Mouse (Mus musculus): ENCODE results near the gene Gm45062. TPM values are rescaled to one million over a fixed set of nuclear protein-coding genes. Genes with fewer than 3 reads are reported as not detected.

The Gm45062 gene
- polyA plus RNA-seq, 1 experiment from 2014 or later: 14.6 TPM

- H3K9ac ChIP-seq: no peak overlapping the region
- no peaks in the 10 kb centered on the region for H3K9me3 ChIP-seq (replicated peaks)
- H3K4me1 ChIP-seq: no peaks in the 10 kb centered on the region
- no peak overlapping the region for H3K4me3 ChIP-seq
- no peak overlapping the region for H3K4me2 ChIP-seq (replicated peaks)
- ATAC-seq (ENCODE audit: low FRiP score): no peak
- no peak overlapping the region for H3K27ac ChIP-seq
- H3K36me3 ChIP-seq: no peaks in the 10 kb centered on the region
- WGBS: 82% methylated on average over 9 of the region's 9 CpGs
- no peaks in the 10 kb centered on the region for H3K27me3 ChIP-seq
These were observed 173.9 kb downstream of the Gm45062 start for GRCm38 (mm10) chr6:8433179-8433578.

GRCm38 (mm10) chr6:8437937-8438336, 178.7 kb downstream of the Gm45062 start:
- Histone ChIP-seq H3K9ac (no peak overlapping the region), H3K27me3 (no peaks in the 10 kb centered on the region), H3K36me3 (no peaks in the 10 kb centered on the region), H3K4me1 (no peaks in the 10 kb centered on the region), H3K9me3 (replicated peaks) (peaks cover 5% of the 10 kb centered on the region; the same call in 1 of the 2 replicates), H3K4me2 (replicated peaks) (no peak overlapping the region), H3K4me3 (no peak overlapping the region), H3K27ac (no peak overlapping the region)
- WGBS: 91% methylated on average over 3 of the region's 3 CpGs
- ATAC-seq (ENCODE audit: low FRiP score): no peak

- Histone ChIP-seq H3K27me3 (no peaks in the 10 kb centered on the region), H3K4me3 (no peak overlapping the region), H3K9me3 (replicated peaks) (peaks cover 5% of the 10 kb centered on the region; the same call in 1 of the 2 replicates), H3K4me2 (replicated peaks) (no peak overlapping the region), H3K27ac (no peak overlapping the region), H3K4me1 (peaks cover 1% of the 10 kb centered on the region; the same call in 1 of the 2 replicates), H3K9ac (no peak overlapping the region), H3K36me3 (no peaks in the 10 kb centered on the region)
- 87% methylated on average over 3 of the region's 3 CpGs for WGBS
- ATAC-seq (ENCODE audit: low FRiP score): no peak
These were observed 182.6 kb downstream of the Gm45062 start for GRCm38 (mm10) chr6:8441814-8442213.

GRCm38 (mm10) chr6:8446786-8447185, 187.5 kb downstream of the Gm45062 start:
- Histone ChIP-seq H3K4me2 (replicated peaks) (no peak overlapping the region), H3K9ac (no peak overlapping the region), H3K4me1 (peaks cover 6% of the 10 kb centered on the region; the same call in 1 of the 2 replicates), H3K9me3 (replicated peaks) (peaks cover 5% of the 10 kb centered on the region; the same call in 1 of the 2 replicates), H3K4me3 (no peak overlapping the region), H3K27ac (no peak overlapping the region), H3K36me3 (no peaks in the 10 kb centered on the region), H3K27me3 (no peaks in the 10 kb centered on the region)
- WGBS: 37% methylated on average over 5 of the region's 5 CpGs
- 0 out of 2 replicates have a peak, but pooled peaks have one; percentile 50 for ATAC-seq (ENCODE audit: low FRiP score)

GRCm38 (mm10) chr6:8455599-8455998, 196.3 kb downstream of the Gm45062 start:
- no peaks in the 10 kb centered on the region for H3K27me3 ChIP-seq
- H3K4me2 ChIP-seq (replicated peaks): no peak overlapping the region
- H3K4me1 ChIP-seq: no peaks in the 10 kb centered on the region
- H3K36me3 ChIP-seq: no peaks in the 10 kb centered on the region
- no peak overlapping the region for H3K4me3 ChIP-seq
- no peak overlapping the region for H3K9ac ChIP-seq
- no peak overlapping the region for H3K27ac ChIP-seq
- WGBS: 80% methylated on average over 5 of the region's 5 CpGs
- H3K9me3 ChIP-seq (replicated peaks): no peaks in the 10 kb centered on the region
- ATAC-seq (ENCODE audit: low FRiP score): no peak

GRCm38 (mm10) chr6:8458596-8458995, 199.3 kb downstream of the Gm45062 start:
- no peak overlapping the region for H3K4me2 ChIP-seq (replicated peaks)
- no peak overlapping the region for H3K9ac ChIP-seq
- no peaks in the 10 kb centered on the region for H3K36me3 ChIP-seq
- H3K27me3 ChIP-seq: no peaks in the 10 kb centered on the region
- H3K27ac ChIP-seq: no peak overlapping the region
- H3K9me3 ChIP-seq (replicated peaks): no peaks in the 10 kb centered on the region
- H3K4me1 ChIP-seq: no peaks in the 10 kb centered on the region
- no peak for ATAC-seq (ENCODE audit: low FRiP score)
- 85% methylated on average over 4 of the region's 4 CpGs for WGBS
- H3K4me3 ChIP-seq: no peak overlapping the region

GRCm38 (mm10) chr6:8462447-8462846, 203.2 kb downstream of the Gm45062 start:
- Histone ChIP-seq H3K4me3 (no peak overlapping the region), H3K4me2 (replicated peaks) (no peak overlapping the region), H3K9me3 (replicated peaks) (no peaks in the 10 kb centered on the region), H3K4me1 (no peaks in the 10 kb centered on the region), H3K27me3 (no peaks in the 10 kb centered on the region), H3K27ac (no peak overlapping the region), H3K36me3 (no peaks in the 10 kb centered on the region), H3K9ac (no peak overlapping the region)
- no peak for ATAC-seq (ENCODE audit: low FRiP score)
- 93% methylated on average over 2 of the region's 2 CpGs for WGBS

- no peaks in the 10 kb centered on the region for H3K4me1 ChIP-seq
- H3K4me2 ChIP-seq (replicated peaks): no peak overlapping the region
- WGBS: 93% methylated on average over 1 of the region's 1 CpGs
- H3K9me3 ChIP-seq (replicated peaks): no peaks in the 10 kb centered on the region
- no peak overlapping the region for H3K9ac ChIP-seq
- no peak overlapping the region for H3K4me3 ChIP-seq
- no peaks in the 10 kb centered on the region for H3K36me3 ChIP-seq
- no peaks in the 10 kb centered on the region for H3K27me3 ChIP-seq
- ATAC-seq (ENCODE audit: low FRiP score): no peak
- no peak overlapping the region for H3K27ac ChIP-seq
These were observed 206.1 kb downstream of the Gm45062 start for GRCm38 (mm10) chr6:8465388-8465787.

GRCm38 (mm10) chr6:8465985-8466384, 206.7 kb downstream of the Gm45062 start:
- H3K4me3 ChIP-seq: no peak overlapping the region
- no peak overlapping the region for H3K4me2 ChIP-seq (replicated peaks)
- no peaks in the 10 kb centered on the region for H3K4me1 ChIP-seq
- no peak for ATAC-seq (ENCODE audit: low FRiP score)
- no peak overlapping the region for H3K9ac ChIP-seq
- no peaks in the 10 kb centered on the region for H3K9me3 ChIP-seq (replicated peaks)
- 86% methylated on average over 5 of the region's 5 CpGs for WGBS
- no peak overlapping the region for H3K27ac ChIP-seq
- H3K36me3 ChIP-seq: no peaks in the 10 kb centered on the region
- no peaks in the 10 kb centered on the region for H3K27me3 ChIP-seq

- no peak overlapping the region for H3K9ac ChIP-seq
- no peaks in the 10 kb centered on the region for H3K4me1 ChIP-seq
- H3K4me3 ChIP-seq: no peak overlapping the region
- H3K9me3 ChIP-seq (replicated peaks): no peaks in the 10 kb centered on the region
- H3K36me3 ChIP-seq: no peaks in the 10 kb centered on the region
- H3K27ac ChIP-seq: no peak overlapping the region
- ATAC-seq (ENCODE audit: low FRiP score): no peak
- no peak overlapping the region for H3K4me2 ChIP-seq (replicated peaks)
- no peaks in the 10 kb centered on the region for H3K27me3 ChIP-seq
- 40% methylated on average over 10 of the region's 10 CpGs for WGBS
These were observed 208.6 kb downstream of the Gm45062 start for GRCm38 (mm10) chr6:8467667-8468337.

- H3K9me3 ChIP-seq (replicated peaks): no peaks in the 10 kb centered on the region
These were observed 210.7 kb downstream of the Gm45062 start for GRCm38 (mm10) chr6:8469918-8470317.

GRCm38 (mm10) chr6:8472125-8472524, 212.9 kb downstream of the Gm45062 start:
- Histone ChIP-seq H3K9me3 (replicated peaks) (no peaks in the 10 kb centered on the region), H3K27me3 (no peaks in the 10 kb centered on the region), H3K36me3 (no peaks in the 10 kb centered on the region), H3K9ac (no peak overlapping the region), H3K4me2 (replicated peaks) (no peak overlapping the region), H3K27ac (no peak overlapping the region), H3K4me3 (no peak overlapping the region), H3K4me1 (no peaks in the 10 kb centered on the region)
- no peak for ATAC-seq (ENCODE audit: low FRiP score)
- 87% methylated on average over 3 of the region's 3 CpGs for WGBS

More at GRCm38 (mm10) chr6:8469918-8470317, 210.7 kb downstream of the Gm45062 start:
- 99% methylated on average over 3 of the region's 3 CpGs for WGBS
- no peak for ATAC-seq (ENCODE audit: low FRiP score)
- no peak overlapping the region for H3K4me2 ChIP-seq (replicated peaks)
- no peaks in the 10 kb centered on the region for H3K4me1 ChIP-seq
- no peaks in the 10 kb centered on the region for H3K36me3 ChIP-seq
- no peaks in the 10 kb centered on the region for H3K27me3 ChIP-seq
- no peak overlapping the region for H3K4me3 ChIP-seq
- no peak overlapping the region for H3K27ac ChIP-seq
- H3K9ac ChIP-seq: no peak overlapping the region

GRCm38 (mm10) chr6:8472915-8473314, 213.7 kb downstream of the Gm45062 start:
- no peak for ATAC-seq (ENCODE audit: low FRiP score)
- Histone ChIP-seq H3K27ac (no peak overlapping the region), H3K4me3 (no peak overlapping the region), H3K27me3 (no peaks in the 10 kb centered on the region), H3K36me3 (no peaks in the 10 kb centered on the region), H3K4me1 (no peaks in the 10 kb centered on the region), H3K4me2 (replicated peaks) (no peak overlapping the region), H3K9me3 (replicated peaks) (no peaks in the 10 kb centered on the region), H3K9ac (no peak overlapping the region)
- 83% methylated on average over 5 of the region's 5 CpGs for WGBS

All from hindbrain, embryonic 12.5 days (tissue).